Mouse (Mus musculus): ENCODE data around the gene Elovl7. TPM values are rescaled to one million over a fixed set of nuclear protein-coding genes. Genes with fewer than 3 reads are reported as not detected.

The Elovl7 gene
- polyA plus RNA-seq, 1 experiment, result 4.3 TPM

DNA sequence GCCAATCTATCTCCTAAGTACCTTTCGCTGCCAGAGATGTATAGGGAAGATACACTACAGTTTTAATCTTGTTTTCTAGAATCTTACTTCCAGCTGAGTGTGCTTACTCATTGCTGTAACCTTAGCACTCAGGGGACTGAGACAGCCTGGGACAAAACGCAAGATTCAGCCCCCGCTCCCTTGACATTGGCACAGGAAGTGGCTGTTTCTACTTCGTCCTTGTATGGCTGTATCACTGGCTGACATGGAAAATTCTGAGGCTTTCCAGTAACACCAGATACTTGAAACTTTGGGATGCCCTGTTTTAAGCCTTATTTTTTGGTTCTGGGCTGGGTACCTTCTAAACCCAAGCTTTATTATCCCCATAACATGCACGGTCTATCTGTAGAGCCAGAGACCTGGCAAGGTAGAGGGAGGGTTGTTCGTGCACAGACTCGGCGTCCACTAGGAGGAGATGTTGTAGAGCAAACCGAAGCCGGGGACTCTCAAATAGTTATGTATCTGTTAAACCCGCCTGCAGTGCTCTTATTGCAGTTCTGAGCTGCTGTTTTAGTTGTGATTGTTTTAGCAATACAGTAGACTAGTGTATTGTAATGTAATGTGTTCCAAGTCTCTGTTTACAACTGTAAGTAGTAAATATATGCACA lies 23.0 kb upstream of the Elovl7 start:
- Histone ChIP-seq H3K4me3 (replicated peaks; ENCODE audit: control insufficient read depth, low read depth, low read length) (no peak overlapping the region), H3K4me1 (ENCODE audit: control insufficient read depth, insufficient read depth, low read length) (no peaks in the 10 kb centered on the region), H3K27ac (ENCODE audit: control insufficient read depth, insufficient read depth, low read depth, low read length, poor library complexity) (no peak overlapping the region)
- 32% methylated on average over 11 of the region's 11 CpGs for WGBS
- TF ChIP-seq POLR2A (IDR thresholded peaks at IDR 0.05; ENCODE audit: borderline replicate concordance, control insufficient read depth, low read depth, low read length) (no peak), CTCF (IDR thresholded peaks at IDR 0.05; ENCODE audit: control insufficient read depth, insufficient read depth, low read length) (peak; percentile 68)

DNA sequence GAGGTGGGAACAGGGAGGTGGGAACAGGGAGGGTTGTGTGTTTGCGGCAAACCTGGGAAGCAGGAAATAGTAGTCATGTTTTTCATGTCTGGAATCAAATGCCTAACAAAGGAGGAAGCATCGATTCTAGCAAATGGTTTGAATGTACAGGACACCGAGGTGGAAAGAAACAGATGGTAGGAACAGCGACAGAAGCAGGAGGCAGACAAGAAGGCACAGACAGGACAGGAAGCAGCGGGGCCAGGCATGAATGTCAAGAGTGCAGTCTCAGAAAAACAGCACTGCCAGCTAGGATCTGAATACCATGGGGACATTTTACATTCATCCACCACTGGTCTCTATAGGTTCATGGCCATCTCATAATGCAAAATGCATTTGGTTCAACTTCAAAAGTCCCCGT lies 18.7 kb upstream of the Elovl7 start:
- no peaks in the 10 kb centered on the region for H3K4me1 ChIP-seq (ENCODE audit: control insufficient read depth, insufficient read depth, low read length)
- TF ChIP-seq CTCF (IDR thresholded peaks at IDR 0.05; ENCODE audit: control insufficient read depth, insufficient read depth, low read length), result no peak
- TF ChIP-seq POLR2A (IDR thresholded peaks at IDR 0.05; ENCODE audit: borderline replicate concordance, control insufficient read depth, low read depth, low read length), result no peak
- no peak overlapping the region for H3K4me3 ChIP-seq (replicated peaks; ENCODE audit: control insufficient read depth, low read depth, low read length)
- H3K27ac ChIP-seq (ENCODE audit: control insufficient read depth, insufficient read depth, low read depth, low read length, poor library complexity), result no peak overlapping the region
- WGBS, result 83% methylated on average over 6 of the region's 6 CpGs

DNA sequence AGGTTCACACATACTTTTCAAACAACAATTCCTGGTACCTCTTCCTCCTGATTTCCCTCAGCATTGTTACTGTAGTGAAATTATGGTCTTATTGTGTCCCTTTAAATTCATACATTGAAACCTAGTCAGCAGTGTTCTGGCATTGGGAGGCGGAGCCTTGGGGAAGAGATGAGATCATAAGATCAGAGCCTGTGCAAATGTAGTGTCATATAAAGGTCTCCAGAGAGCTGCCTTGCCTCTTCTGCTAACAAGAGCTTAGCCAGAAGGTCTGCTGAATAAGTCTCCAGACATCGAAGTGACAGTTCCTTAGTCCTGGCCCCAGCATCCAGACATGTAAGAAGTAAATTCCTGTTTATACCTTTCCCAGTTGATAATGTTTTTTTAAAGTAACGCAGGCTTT lies 9.3 kb upstream of the Elovl7 start:
- WGBS, result 82% methylated on average over 3 of the region's 3 CpGs
- TF ChIP-seq POLR2A (IDR thresholded peaks at IDR 0.05; ENCODE audit: borderline replicate concordance, control insufficient read depth, low read depth, low read length) (no peak), CTCF (IDR thresholded peaks at IDR 0.05; ENCODE audit: control insufficient read depth, insufficient read depth, low read length) (no peak)

DNA sequence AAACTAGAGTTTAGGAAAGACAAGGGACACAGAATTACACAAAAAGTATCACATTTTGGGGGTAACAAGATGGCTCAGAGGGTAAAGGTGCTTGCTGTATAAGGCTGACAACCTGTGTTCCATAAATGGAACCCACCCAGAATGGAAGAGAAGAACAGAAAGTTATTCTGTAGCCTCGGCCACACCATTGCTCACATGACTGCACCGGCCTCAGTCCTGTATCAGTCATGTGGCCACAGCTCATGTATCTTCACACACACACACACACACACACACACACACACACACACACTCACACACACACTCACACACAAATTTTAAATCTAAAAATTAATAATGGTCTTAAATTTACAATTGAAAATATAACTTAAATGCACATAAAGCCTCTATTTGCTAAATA lies 6.8 kb upstream of the Elovl7 start:
- TF ChIP-seq POLR2A (IDR thresholded peaks at IDR 0.05; ENCODE audit: borderline replicate concordance, control insufficient read depth, low read depth, low read length) (no peak), CTCF (IDR thresholded peaks at IDR 0.05; ENCODE audit: control insufficient read depth, insufficient read depth, low read length) (no peak)
- 84% methylated on average over 2 of the region's 2 CpGs for WGBS
- H3K4me1 ChIP-seq (ENCODE audit: control insufficient read depth, insufficient read depth, low read length), result no peaks in the 10 kb centered on the region; the same call in none of the 2 replicates
- no peak overlapping the region for H3K4me3 ChIP-seq (replicated peaks; ENCODE audit: control insufficient read depth, low read depth, low read length)
- H3K27ac ChIP-seq (ENCODE audit: control insufficient read depth, insufficient read depth, low read depth, low read length, poor library complexity), result no peak overlapping the region

More for the DNA sequence above, 9.3 kb upstream of the Elovl7 start:
- H3K4me3 ChIP-seq (replicated peaks; ENCODE audit: control insufficient read depth, low read depth, low read length), result no peak overlapping the region
- no peak overlapping the region for H3K27ac ChIP-seq (ENCODE audit: control insufficient read depth, insufficient read depth, low read depth, low read length, poor library complexity)
- no peaks in the 10 kb centered on the region for H3K4me1 ChIP-seq (ENCODE audit: control insufficient read depth, insufficient read depth, low read length)

DNA sequence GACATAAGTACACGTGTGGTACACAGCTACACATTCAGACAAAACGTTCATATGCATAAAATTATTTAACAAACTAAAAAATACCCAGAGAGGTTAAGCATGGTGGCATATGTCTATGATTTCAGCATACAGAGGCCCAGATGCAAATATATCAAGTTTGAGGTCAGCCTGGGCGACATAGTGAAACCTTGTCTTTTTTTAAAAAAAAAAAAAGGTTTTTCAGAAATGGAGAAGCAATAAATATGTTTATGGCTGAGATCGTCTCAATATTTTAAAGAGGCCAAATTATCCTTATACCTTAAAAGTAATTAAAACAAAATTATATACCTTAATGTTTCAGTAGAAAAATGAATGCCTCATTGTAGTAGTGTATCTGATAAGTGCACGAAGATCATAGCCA lies 6.1 kb upstream of the Elovl7 start:
- Histone ChIP-seq H3K4me1 (ENCODE audit: control insufficient read depth, insufficient read depth, low read length) (no peaks in the 10 kb centered on the region; the same call in none of the 2 replicates), H3K4me3 (replicated peaks; ENCODE audit: control insufficient read depth, low read depth, low read length) (no peak overlapping the region), H3K27ac (ENCODE audit: control insufficient read depth, insufficient read depth, low read depth, low read length, poor library complexity) (no peak overlapping the region)
- TF ChIP-seq CTCF (IDR thresholded peaks at IDR 0.05; ENCODE audit: control insufficient read depth, insufficient read depth, low read length), result no peak
- TF ChIP-seq POLR2A (IDR thresholded peaks at IDR 0.05; ENCODE audit: borderline replicate concordance, control insufficient read depth, low read depth, low read length), result no peak
- WGBS, result 69% methylated on average over 5 of the region's 5 CpGs

DNA sequence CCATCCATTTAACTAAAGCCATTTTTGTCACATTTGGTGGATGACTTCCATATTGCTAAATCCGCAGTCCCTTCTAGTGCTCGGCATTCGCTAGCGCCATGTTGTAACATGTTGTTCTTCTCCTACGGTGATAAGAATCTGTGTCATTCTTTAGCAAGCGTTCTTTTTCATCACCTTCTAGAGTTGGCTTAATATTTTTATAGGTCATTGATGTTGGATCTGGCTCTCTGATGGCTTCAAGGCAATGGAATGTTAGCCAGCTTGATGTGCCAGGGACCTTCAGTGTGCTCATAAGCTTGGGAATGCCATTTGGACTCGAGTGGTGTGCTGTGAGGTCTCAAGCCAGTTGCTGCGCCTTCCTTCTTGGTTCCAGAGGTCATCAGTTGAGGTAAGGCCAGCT lies 3.2 kb upstream of the Elovl7 start:
- Histone ChIP-seq H3K4me1 (ENCODE audit: control insufficient read depth, insufficient read depth, low read length) (no peaks in the 10 kb centered on the region; the same call in none of the 2 replicates), H3K4me3 (replicated peaks; ENCODE audit: control insufficient read depth, low read depth, low read length) (no peak overlapping the region), H3K27ac (ENCODE audit: control insufficient read depth, insufficient read depth, low read depth, low read length, poor library complexity) (no peak overlapping the region)
- whole genome bisulfite sequencing, result 83% methylated on average over 8 of the region's 8 CpGs
- TF ChIP-seq POLR2A (IDR thresholded peaks at IDR 0.05; ENCODE audit: borderline replicate concordance, control insufficient read depth, low read depth, low read length), result no peak
- no peak for TF ChIP-seq CTCF (IDR thresholded peaks at IDR 0.05; ENCODE audit: control insufficient read depth, insufficient read depth, low read length)

DNA sequence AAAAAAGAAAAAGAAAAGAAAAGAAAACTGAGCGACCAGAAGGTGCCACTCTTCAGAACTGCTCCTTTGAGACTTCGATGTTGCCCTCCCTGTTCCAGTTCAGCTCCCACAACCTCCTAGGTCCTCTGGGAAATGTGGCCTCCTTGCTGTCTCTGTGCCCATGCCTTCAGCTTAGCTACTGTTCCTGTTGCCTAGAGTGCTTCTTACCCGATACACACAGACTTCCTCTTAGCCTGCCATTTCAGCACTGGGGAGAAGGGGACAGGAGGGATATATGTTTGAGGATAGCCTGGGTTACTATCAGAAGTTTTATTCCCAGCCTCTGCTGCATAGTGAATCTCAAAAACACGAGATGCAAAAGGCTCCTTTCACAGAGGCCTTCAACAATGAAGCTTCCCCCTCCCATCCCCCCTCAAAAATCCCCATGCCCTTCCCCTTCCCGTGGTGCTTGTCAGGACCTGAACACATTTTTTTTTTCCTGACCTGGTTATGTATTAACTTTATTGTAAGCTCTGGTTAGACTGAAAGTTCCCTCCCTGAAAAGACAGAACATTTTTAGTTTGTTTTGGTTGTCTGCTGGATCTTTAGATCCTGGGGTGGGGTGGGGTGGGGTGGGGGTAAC lies 1.7 kb upstream of the Elovl7 start:
- no peak overlapping the region for H3K4me3 ChIP-seq (replicated peaks; ENCODE audit: control insufficient read depth, low read depth, low read length)
- no peak for TF ChIP-seq CTCF (IDR thresholded peaks at IDR 0.05; ENCODE audit: control insufficient read depth, insufficient read depth, low read length)
- no peak for TF ChIP-seq POLR2A (IDR thresholded peaks at IDR 0.05; ENCODE audit: borderline replicate concordance, control insufficient read depth, low read depth, low read length)
- WGBS, result 22% methylated on average over 5 of the region's 5 CpGs
- H3K27ac ChIP-seq (ENCODE audit: control insufficient read depth, insufficient read depth, low read depth, low read length, poor library complexity), result no peak overlapping the region
- H3K4me1 ChIP-seq (ENCODE audit: control insufficient read depth, insufficient read depth, low read length), result no peaks in the 10 kb centered on the region; the same call in none of the 2 replicates

DNA sequence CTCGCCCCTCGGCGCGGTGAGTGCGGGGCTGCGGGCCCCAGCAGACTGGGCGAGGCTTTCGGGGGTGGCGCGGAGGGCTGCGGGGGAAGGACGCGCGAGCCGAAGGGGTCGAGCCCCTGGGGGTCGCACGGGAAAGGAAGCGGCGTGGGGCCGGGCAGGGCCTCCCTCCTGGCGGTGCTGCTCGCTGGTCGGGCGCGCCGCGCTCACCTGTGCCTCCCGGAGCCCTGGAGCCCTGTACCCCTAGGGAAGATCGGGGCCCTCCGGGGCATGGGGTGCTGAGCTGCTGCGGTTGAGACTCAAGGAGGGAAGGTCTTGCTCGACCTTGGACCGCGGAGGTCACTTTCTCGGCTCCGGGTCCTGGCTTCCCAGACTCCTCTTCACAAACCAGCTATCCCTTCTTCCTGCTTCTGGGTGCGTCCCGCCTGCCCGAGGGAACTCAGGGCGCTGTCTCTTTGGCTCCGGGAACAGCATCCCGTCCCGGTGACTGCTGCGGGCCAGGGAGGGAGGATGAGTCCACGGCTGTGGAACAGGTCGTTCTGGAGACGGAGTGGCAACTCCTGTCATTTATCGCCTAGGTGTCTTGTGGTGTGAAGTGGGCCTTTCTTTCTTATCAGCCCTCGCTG lies 392 bp downstream of the Elovl7 start:
- Histone ChIP-seq H3K4me3 (replicated peaks; ENCODE audit: control insufficient read depth, low read depth, low read length) (peak overlapping the region; percentile 74), H3K27ac (ENCODE audit: control insufficient read depth, insufficient read depth, low read depth, low read length, poor library complexity) (peak overlapping the region; percentile 66; the same call in 1 of the 2 replicates), H3K4me1 (ENCODE audit: control insufficient read depth, insufficient read depth, low read length) (no peaks in the 10 kb centered on the region; the same call in none of the 2 replicates)
- under 1% methylated on average over 48 of the region's 50 CpGs for WGBS
- TF ChIP-seq CTCF (IDR thresholded peaks at IDR 0.05; ENCODE audit: control insufficient read depth, insufficient read depth, low read length) (no peak), POLR2A (IDR thresholded peaks at IDR 0.05; ENCODE audit: borderline replicate concordance, control insufficient read depth, low read depth, low read length) (no peak)
